Mouse (Mus musculus) neural tube, embryonic 15.5 days (tissue): Measurements from ENCODE around the gene Kmt2a. TPM values are rescaled to one million over a fixed set of nuclear protein-coding genes. Genes with fewer than 3 reads are reported as not detected.
"Not testable (repeated sequence)": the region's sequence is repeated elsewhere in the genome, so short reads cannot be mapped to it uniquely, and the experiment has no call there.

Experiments
- ATAC-seq: fragments of 200-750 bp; cut with Nextera tagmentation; 2 replicates; pipeline ENCODE4 v1.8.0; 2017; ENCODE audit warnings: mild to moderate bottlenecking, moderate TSS enrichment, moderate library complexity; ENCODE audit not compliant: low FRiP score
- H3K27ac ChIP-seq: fragments of 300-500 bp; sonication (generic); replicated peaks from 2 replicates; pipeline ENCODE4 v1.5.1; 2015; ENCODE audit warnings: mild to moderate bottlenecking, inconsistent platforms
- H3K27me3 ChIP-seq: fragments of 300-500 bp; sonication (generic); replicated peaks from 2 replicates; pipeline ENCODE4 v1.6.1; 2015; ENCODE audit warnings: inconsistent platforms
- H3K36me3 ChIP-seq: fragments of 300-500 bp; sonication (generic); 2 replicates; pipeline ENCODE4 v1.6.1; 2015; ENCODE audit warnings: inconsistent platforms
- H3K4me1 ChIP-seq: fragments of 300-500 bp; sonication (generic); 2 replicates; pipeline ENCODE4 v1.6.1; 2015; ENCODE audit warnings: inconsistent platforms
- H3K4me2 ChIP-seq: fragments of 300-500 bp; sonication (generic); 2 replicates; pipeline ENCODE4 v1.6.1; 2015; ENCODE audit warnings: inconsistent platforms, mild to moderate bottlenecking, moderate library complexity
- H3K4me3 ChIP-seq: fragments of 300-500 bp; sonication (generic); replicated peaks from 2 replicates; pipeline ENCODE4 v1.5.1; 2015; ENCODE audit warnings: mild to moderate bottlenecking, inconsistent platforms
- H3K9ac ChIP-seq: fragments of 300-500 bp; sonication (generic); replicated peaks from 2 replicates; pipeline ENCODE4 v1.6.1; 2015; ENCODE audit warnings: mild to moderate bottlenecking, inconsistent platforms
- H3K9me3 ChIP-seq: fragments of 300-500 bp; sonication (generic); replicated peaks from 2 replicates; pipeline ENCODE4 v1.6.1; 2016; ENCODE audit warnings: inconsistent platforms
- WGBS: fragments of 180-500 bp; shearing (Covaris S2); methylation state at CpG from one replicate; pipeline ENCODE4 v1.1.7; 2015; ENCODE audit warnings: mixed read lengths; 5-methylcytosine and 5-hydroxymethylcytosine counted together
- polyA plus RNA-seq: library from polyadenylated mRNA; unstranded; fragments of >200 nt; fragmentation: Nextera tagmentation; extraction: Ambion mirVana; gene quantifications from 2 replicates; pipeline ENCODE4 v1.2.1, GENCODE M21; 2015

The Kmt2a gene
- polyA plus RNA-seq, 1 experiment from 2014 or later = 23.3 TPM

DNA sequence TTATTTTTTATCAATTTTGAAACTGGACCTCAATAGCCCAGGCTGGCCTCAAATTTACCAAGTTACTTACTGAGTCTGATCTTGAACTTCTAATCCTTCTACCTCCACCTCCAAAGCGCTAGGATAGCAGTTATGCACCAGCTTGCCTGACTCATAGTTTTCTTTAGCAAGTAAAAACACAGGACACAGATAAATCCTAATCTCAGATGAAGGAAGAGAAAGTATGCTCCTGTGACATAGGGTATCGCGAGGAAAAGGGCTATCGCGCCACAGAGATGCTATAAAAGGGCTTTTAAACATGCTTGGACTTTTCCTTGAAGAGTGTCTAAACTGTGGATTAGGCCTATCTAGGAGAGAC lies 108.7 kb downstream of the Kmt2a start:
- Histone ChIP-seq H3K9me3 (no peaks in the 10 kb centered on the region), H3K27ac (peak overlapping the region; percentile 51; the same call in 1 of the 2 replicates), H3K4me1 (peaks cover 29% of the 10 kb centered on the region), H3K4me3 (no peak overlapping the region), H3K4me2 (no peak overlapping the region), H3K36me3 (peaks cover 6% of the 10 kb centered on the region), H3K27me3 (no peaks in the 10 kb centered on the region), H3K9ac (no peak overlapping the region)
- no peak for ATAC-seq
- 25% methylated on average over 5 of the region's 5 CpGs for WGBS

DNA sequence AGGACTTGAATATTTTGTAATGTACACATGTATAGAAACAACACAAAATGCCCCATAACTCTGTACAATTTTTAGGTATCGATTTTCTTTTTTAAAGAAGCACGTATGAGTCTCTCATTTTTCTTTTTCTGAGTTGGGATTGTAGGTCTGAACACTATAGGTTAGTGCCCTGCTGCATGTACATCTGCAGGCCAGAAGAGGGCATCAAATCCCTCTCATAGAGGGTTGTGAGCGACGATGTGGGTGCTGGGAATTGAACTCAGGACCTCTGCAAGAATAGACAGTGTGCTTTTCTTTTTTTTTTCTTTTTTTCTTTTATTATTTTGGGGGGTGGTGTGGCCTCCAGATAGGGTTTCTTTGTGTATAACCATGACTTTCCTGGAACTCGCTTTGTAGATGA lies 109.7 kb downstream of the Kmt2a start:
- H3K9ac ChIP-seq = no peak overlapping the region
- H3K9me3 ChIP-seq = no peaks in the 10 kb centered on the region
- H3K27me3 ChIP-seq = no peaks in the 10 kb centered on the region
- H3K4me3 ChIP-seq = no peak overlapping the region
- no peak for ATAC-seq
- H3K27ac ChIP-seq = no peak overlapping the region
- peaks cover 34% of the 10 kb centered on the region for H3K4me1 ChIP-seq
- no peak overlapping the region for H3K4me2 ChIP-seq
- H3K36me3 ChIP-seq = peaks cover 6% of the 10 kb centered on the region
- WGBS = 93% methylated on average over 5 of the region's 5 CpGs

DNA sequence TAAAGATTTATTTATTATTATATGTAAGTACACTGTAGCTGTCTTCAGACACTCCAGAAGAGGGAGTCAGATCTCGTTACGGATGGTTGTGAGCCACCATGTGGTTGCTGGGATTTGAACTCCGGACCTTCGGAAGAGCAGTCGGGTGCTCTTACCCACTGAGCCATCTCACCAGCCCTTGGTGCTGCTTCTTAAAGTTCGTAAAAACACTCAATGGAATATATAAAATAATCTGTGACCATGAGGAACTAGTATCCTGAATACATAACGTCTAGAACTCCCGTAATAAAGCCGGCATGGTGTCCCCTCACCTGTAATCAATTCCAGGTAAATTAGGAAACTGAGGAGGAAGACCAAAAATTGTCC lies 113.1 kb downstream of the Kmt2a start:
- not testable (repeated sequence) for ATAC-seq, H3K36me3 ChIP-seq, H3K27me3 ChIP-seq, H3K9me3 ChIP-seq, H3K9ac ChIP-seq
- Histone ChIP-seq H3K4me3 (peak overlapping the region; percentile 97), H3K4me2 (peak overlapping the region; percentile 76), H3K27ac (peak overlapping the region; percentile 98), H3K4me1 (peaks cover 34% of the 10 kb centered on the region)
- 45% methylated on average over 7 of the region's 9 CpGs for WGBS

DNA sequence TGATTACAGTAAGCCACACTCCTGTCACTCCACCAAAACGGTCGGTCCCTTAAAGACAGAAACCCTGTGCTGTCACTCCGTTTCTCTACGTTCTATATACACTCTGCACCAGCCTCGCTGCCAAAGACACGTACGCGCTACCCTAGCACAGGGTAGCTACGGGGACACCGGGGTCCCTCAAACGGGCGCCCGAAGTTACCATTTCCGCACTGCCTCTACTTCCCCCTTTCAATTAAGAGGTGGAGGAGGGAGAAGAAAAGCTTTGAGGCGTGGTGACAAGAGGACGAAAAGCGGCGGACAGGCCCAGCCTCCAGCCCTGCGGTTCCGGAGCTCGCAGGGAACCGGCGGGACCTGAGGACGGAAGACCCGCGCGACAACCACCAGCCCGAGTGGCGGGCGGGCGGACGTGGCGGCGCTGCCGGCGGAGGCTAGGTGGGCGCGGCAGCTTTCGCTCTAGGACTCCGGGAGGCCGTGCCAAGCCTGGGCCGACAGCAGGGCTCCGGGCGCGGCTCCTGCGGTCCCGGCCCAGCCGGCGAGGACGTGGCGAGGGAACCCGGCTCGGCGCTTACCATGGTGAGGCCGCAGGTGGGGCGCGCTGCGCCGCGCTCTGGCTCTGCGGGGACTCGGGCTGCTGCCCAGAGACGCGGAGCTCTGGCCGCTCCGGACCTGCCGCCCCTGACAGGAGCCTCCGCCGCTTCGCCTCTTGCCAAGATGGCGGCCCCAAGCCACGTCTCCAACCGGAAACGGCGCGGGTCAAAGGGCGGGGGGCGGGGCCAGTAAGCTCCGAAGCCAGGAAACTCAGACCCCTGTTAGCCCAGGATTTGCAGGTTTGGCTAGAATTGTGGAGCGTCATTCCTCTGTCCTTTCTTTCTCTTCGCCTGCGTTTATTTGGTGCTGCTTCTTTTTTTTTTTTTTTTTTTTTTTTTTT lies 113.7 kb downstream of the Kmt2a start, which contains the start of the genes Arcn1 and Ift46:
Gene Arcn1, minus strand, starts transcription at position 745 of the 928 bp plus-strand sequence.
Gene Ift46, plus strand, starts transcription at position 808 of the 928 bp plus-strand sequence.
- peak within 1 kb of the TSS; percentile 76 for H3K4me2 ChIP-seq
- H3K4me1 ChIP-seq = peaks cover 33% of the 10 kb centered on the region
- H3K9me3 ChIP-seq = no peaks in the 10 kb centered on the region
- no peaks in the 10 kb centered on the region for H3K36me3 ChIP-seq
- H3K27me3 ChIP-seq = no peaks in the 10 kb centered on the region
- H3K9ac ChIP-seq = peak within 1 kb of the TSS; percentile 97
- peak within 1 kb of the TSS; percentile 98 for H3K27ac ChIP-seq
- under 1% methylated on average over 82 of the region's 82 CpGs for WGBS
- peak; percentile 94 for ATAC-seq
- H3K4me3 ChIP-seq = peak within 1 kb of the TSS; percentile 97

DNA sequence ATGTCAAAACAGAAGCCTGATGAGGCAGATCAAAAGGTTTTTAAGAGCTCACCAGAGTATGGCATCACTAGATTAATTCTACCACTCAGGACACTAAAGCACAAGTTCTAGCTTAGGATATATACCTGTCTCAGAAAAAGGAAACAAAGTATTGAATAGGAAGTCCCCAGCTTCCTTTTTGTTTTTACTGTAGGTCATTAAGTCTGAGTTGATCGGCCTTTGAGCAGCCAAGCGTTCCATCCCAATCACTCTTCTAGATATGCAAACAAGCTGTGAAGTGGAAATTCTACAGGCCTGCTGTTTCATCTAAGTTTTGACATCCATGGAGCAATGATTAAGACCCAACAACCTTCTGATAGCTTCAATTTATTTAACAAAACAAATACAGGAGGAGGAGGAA lies 120.2 kb downstream of the Kmt2a start:
- ATAC-seq = no peak
- Histone ChIP-seq H3K27me3 (no peaks in the 10 kb centered on the region), H3K9me3 (no peaks in the 10 kb centered on the region), H3K4me2 (no peak overlapping the region), H3K4me1 (peaks cover 20% of the 10 kb centered on the region), H3K9ac (no peak overlapping the region), H3K4me3 (no peak overlapping the region), H3K36me3 (peaks cover 19% of the 10 kb centered on the region), H3K27ac (no peak overlapping the region)
- WGBS = 75% methylated on average over 2 of the region's 2 CpGs

Other genes starting within 250 kb of the Kmt2a start
- not detected in 2 replicates for gene Treh, start 208.1 kb downstream of the Kmt2a start, polyA plus RNA-seq
- gene Phldb1, start 146.1 kb downstream of the Kmt2a start, polyA plus RNA-seq = 30.2 and 36.1 TPM in 2 replicates
- 135 and 145 TPM in 2 replicates for gene Arcn1, start 113.5 kb downstream of the Kmt2a start, polyA plus RNA-seq
- 133 and 136 TPM in 2 replicates for gene Ift46, start 113.4 kb downstream of the Kmt2a start, polyA plus RNA-seq
- 25.8 and 28.9 TPM in 2 replicates for gene Tmem25, start 82.0 kb downstream of the Kmt2a start, polyA plus RNA-seq
- gene Ttc36, start 78.2 kb downstream of the Kmt2a start, polyA plus RNA-seq = 0.22 and 0.77 TPM in 2 replicates
- 830 and 890 TPM in 2 replicates for gene Atp5l, start 39.4 kb upstream of the Kmt2a start, polyA plus RNA-seq
- 31.8 and 34.2 TPM in 2 replicates for gene Ube4a, start 84.3 kb upstream of the Kmt2a start, polyA plus RNA-seq
- 114 TPM in 1 of 2 replicates, not detected in the other for gene Cd3g, start 99.1 kb upstream of the Kmt2a start, polyA plus RNA-seq
- 31.2 TPM in 1 of 2 replicates, not detected in the other for gene Cd3d, start 100.5 kb upstream of the Kmt2a start, polyA plus RNA-seq
- 0.19 and 57.9 TPM in 2 replicates for gene Cd3e, start 128.3 kb upstream of the Kmt2a start, polyA plus RNA-seq
- gene Mpzl2, start 158.5 kb upstream of the Kmt2a start, polyA plus RNA-seq = 0.77 and 8.6 TPM in 2 replicates
- 1.00 and 2.0 TPM in 2 replicates for gene Mpzl3, start 173.9 kb upstream of the Kmt2a start, polyA plus RNA-seq
- 0.32 and 1.7 TPM in 2 replicates for gene Jaml, start 197.9 kb upstream of the Kmt2a start, polyA plus RNA-seq
- gene Scn2b, start 236.5 kb upstream of the Kmt2a start, polyA plus RNA-seq = 11.9 and 12.0 TPM in 2 replicates